Mouse (Mus musculus): ENCODE measurements at regions not wholly inside any gene's neighbourhood (a gene's known extent, or its start where the extent isn't known, plus 50 kb on each side); places are given as distances from the start of the nearest gene placed in this dataset.

DNA sequence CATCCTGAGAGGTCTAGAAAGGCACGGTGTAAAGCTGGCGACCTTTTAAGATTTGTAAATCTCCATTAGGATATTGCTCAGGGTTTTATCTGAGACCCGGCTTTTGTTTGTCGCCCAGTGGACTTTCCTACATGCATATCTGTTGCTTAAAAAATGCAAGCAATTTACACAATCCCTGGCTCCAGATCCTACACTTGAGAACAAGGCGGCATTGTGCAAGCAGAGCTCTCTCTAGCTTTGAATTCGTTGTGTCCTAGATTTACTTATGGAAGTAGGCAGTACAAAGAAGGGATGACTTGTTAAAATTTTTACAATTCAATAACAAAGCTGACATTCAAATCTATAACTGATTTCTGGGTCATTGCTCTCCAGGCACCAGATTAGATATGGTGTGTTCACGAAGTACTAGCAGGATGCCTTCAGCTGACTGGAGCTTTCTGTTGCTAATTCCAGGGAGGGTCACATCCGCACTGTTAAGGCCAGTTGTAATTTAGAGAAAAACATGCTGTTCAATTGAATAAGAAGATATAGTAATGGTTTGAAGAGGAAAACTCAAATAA lies 62.2 kb upstream of the Teddm2 start:
- no peak for DNase-seq

DNA sequence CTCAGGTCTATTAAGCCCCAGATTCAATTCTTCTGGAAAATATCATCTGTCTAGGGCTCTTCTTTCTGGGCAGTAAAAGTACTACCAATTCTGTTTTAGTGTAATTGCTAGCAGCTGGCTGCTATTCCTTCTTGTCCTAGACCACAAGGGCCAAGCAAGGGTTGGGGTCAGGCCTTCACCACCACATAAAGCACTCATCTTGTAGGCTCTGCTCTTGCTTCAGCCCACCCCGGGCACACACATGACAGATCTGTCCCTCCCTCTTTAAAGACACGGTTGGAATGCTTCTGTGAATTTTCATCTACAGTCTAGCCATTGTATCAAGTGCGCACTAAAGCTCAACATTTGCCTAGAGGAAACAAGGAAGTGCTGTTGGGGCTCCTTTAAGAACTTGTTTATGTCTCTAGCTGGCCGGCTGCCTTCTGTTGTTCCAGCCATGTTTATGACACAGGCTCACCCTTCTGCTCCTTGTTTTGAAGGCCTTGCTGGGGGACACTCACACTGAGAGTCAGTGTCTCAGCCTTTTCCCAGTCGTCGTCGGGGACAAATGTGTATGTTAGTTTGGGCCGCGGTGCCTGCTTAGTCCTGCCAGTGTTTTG lies 63.8 kb upstream of the Teddm2 start:
- DNase-seq: no peak

DNA sequence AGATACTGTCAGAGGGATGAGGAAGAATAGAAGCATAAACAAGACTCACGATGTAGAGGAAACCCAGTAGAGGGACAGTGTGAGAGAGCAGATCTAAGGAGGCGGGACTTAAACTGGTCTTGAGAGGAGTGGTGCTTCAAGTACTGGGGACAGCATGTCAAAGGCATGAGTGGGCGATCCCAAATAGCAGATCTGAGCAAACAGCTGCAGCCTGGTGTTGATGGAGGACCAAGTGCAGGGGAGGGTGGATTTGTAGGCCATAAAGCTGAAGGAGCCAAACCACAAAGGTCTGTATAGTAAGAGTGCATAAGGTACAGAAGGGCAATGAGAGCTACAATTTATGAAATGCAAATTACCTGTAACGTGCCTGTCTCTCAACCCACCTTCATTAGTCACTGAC lies 69.4 kb upstream of the Teddm2 start:
- no peak for DNase-seq

DNA sequence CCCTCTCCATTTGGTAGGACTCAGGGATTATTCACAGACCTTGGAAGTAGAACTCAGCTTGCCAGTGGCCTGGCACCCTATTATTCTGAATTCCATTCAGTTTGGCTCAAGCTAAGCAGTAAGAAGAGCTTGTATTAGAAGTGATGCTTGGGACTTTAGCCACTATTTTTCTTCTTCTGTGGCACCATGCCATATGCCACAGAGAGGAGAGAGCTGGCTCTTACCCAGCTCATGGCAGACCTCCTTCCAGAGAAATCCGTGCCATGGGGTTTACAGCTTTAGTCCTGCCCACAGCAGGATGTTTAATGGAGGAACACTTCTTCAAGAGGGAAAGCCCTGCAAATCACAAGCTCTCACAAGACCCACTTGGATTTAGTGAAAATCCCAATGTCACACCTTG lies 74.3 kb upstream of the Teddm2 start:
- no peak for DNase-seq

DNA sequence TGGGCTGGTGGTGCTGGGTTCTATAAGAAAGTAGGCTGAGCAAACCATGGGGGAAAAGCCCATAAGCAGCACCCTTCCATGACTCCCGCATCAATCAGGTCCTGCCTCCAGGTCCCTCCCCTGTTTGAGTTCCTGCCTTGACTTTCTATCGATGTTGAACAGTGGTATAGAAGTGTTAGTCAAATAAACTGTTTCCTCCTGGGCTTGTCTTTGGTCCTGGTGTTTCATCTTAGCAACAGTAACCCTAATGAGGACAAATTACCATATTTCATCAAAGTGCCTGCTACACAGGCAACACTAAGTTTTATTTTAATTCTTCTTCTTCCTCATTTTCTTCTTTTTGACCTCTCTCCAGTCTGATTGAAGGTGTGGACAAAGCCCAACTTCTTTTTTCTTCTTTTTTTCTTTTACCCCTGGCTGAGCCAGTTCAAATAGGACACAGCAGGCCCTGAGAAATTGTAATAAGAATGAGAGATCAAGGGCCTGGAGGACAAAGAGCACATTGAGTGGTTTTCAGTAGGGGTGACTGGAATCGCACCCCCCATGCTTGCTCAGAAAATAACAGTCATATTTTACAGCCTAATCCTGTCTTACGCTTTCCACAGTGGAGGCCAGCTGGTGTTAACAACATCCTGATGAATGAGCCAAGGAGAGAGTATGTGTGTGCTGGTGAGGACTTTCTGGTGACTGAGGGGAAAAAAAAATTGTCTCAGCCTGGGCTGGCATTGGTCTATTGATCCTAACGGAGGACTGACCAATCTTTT lies 78.1 kb upstream of the Teddm2 start:
- no peak for DNase-seq

DNA sequence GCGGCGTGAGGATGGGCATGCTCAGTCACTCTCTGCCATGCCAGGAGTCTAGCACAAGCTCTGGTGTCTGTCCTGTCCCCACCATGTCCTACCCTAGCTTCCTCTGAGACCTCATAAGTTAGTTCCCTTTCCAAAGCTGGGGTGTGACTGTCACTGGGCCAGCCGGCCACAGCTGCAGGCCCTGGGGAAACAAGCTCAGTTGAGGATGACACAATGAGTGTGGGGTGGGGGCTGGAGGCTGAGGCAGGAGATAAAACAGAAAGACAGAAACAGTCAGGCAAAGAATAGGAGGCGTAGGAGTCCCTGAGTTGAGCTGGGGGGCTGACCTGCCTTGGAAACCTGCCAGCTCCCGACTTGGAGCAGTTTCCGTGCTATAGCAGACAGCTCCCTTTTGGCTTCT lies 80.9 kb upstream of the Teddm2 start:
- DNase-seq: no peak

DNA sequence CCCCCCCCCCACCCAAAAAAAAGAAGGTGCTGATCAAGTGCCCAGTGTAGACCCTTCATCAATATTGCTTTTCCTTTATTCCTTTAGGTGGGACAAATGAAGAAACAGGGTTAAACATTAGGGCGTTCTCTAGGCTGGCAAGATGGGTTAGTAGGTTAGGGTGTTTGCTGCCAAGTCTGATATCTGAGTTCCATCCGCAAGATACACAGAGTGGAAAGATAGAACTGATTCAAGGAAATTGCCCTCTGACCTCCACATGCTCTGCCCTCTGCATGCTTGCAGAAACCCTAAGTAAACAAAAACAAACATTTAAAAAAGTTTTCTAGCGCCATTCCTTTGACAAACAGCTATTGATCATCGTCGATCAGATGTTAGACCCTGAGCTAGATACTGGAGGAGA lies 85.6 kb upstream of the Teddm2 start:
- DNase-seq: no peak

DNA sequence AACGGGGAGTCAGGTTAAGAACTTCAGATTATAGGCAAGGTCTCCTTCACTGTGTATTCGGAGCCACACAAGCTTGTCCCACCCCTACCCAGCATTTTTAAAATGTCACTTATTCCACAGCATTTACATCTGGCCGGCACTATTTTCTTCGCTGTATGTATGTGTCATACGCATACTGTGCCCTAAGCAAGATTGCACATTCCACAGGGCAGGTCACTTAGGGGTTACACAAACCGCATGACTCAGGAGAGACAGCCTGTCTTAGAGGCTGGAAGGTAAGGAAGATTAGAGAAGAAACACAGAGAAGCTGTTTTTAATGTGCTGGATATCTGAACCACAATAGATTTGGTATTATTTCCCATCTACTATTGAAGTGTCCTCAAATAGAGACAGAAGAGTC lies 86.6 kb upstream of the Teddm2 start:
- DNase-seq: no peak

DNA sequence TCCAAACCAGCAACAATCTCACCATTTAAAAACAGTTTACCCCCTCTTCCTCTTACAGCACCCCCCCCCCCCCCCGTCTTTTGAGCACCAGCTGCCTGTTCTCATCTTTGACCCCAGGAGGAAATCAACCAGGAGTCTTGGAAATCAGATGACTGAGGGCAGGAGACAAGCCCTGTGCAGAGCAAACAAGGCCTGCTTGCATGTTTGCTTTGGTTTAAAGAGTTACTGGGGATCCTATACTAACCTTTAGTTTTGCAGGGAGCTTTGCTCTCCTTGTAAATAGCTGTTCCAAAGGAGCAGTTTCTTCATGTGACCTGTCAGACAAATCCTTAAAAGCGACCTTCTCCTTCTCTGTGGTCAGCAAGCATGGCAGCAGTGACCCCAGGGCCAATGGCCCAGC lies 88.3 kb upstream of the Teddm2 start:
- no peak for DNase-seq

DNA sequence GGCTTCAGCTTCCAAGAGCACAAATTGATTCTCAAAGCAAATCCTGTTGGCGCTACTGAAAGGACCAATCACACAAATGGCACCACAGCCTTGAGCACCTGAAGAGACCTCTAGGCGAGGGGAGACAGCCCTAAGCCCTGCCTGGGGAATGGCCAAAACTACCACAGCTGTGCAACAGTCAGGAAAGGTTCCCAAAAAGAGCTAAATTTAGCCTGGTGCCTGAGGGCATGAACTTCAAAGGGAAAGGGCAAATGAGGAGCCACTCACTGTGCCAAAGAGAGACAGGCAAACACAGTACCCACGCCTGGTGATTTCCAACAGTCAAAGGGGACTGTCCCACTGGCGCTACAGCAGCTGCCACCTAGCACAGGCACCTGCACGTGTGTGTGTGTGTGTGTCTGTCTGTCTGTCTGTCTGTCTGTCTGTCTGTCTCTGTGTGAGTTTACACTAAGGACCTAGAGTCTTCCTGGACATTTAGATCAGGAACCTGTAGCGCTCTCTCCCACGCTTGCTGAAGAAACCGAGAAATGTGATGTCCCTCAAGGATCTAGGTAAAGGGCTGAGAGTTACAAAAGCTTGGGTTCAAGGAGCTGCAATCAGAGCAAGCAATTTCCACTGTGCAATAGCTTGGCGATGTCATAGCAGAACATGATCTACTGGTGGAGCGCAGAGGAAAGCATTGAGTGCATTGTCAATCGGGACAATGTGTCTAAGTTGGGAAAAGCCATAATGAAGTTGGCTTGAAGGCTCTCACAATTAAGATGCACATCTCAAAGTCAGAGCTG lies 90.8 kb upstream of the Teddm2 start:
- no peak for DNase-seq

DNA sequence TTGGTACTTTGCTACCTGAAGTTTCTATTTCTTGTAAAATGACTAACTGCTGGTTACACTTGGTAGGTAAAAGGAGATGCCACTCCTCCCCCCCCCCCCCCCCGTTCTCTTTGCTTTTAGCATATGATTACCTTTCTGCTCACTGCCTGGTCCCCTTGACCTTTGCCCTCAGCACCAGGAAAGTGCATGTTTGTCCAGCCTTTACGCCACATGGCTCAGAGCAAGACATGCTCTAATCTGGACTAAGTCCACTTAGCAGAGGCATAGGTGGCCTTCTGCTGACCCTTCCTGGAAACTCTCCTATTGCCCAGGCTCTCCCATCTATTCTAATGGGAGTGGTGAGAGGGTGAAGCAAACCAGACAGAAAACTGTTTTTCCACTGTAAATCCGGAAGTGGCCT lies 92.4 kb upstream of the Teddm2 start:
- DNase-seq: no peak

DNA sequence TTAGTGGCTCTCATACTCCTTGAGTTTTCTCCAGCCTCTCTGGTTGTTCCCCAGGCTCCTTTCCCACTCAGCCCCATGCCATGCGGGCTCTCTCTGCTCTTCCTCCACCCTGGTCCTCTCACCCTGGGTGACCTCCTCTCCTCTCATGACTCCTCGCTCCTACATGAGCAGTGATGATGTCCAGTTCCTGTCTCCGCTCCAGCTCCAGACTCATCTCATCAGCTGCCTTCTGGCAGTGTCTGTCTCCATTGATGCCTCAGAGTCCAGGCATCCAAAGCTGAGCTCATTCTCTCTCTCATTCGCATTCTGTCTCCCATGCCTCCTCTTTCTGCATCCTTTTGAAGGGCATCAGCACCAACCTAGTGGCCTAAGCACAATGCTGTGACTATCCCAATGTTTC lies 94.8 kb upstream of the Teddm2 start:
- DNase-seq: no peak

DNA sequence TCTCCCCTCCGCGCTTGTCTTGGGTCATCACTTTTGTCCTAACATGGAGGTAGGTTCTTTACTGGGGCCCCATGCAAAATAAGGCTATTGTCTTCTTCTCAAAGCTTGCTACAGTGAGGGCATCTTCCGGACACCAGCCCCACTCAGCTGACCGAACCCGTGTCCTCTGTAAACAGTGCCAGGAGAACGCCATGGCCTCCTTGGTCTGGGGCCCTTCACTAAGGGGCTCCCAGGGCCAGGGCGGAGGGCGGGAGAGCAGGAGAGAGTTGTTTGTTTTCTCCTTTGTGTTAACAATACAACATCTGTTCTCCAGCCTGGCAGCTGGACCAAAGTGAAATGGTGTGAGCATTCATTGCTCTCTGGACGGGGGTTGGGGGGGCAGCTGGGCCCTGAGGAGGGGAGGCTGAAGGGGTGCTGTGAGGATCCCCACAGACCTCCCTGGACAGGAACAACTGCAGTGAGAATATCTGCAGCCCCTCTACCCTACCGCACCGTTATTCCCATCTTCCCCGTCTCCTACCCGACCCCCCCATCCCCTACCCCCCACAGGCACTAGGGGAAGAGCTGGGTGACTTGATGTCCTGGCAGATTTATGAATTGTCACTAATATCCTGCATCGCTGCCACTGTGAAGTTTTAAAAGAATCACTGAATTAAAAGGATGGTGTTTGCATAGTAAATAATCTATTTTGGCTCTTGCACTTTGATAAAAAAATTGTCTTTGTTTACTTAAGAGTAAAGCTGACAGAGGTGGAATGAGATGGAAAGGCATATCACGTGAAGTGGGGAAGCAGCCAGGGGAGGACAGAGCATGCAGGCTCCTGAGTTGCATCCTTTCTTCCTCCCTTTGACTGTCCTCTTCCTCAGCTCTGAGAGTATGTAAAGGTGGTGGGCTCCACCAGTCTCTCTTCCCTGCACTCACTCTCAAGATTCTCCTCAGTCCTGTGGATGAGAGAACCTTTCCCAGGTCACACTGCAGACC lies 97.5 kb upstream of the Teddm2 start:
- DNase-seq: no peak

DNA sequence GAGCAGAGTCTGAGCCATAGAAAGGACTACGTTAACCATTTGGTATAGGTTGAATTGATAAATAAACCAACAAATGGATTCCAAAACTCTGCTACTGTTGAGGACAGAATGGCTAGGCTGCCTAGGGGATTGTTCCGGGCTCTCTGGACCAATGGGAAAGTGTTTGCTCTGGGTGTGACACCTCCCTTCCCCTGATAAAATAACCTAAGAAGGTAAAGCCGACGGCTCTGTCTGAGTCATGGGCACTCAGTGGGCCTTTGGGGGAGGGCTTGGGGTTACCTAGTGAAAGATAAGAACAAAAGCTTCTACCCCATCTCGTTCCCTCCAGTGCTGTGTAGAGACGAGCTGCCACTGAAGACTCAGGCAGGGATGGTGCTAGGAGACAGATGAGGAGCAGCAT lies 99.7 kb upstream of the Teddm2 start:
- no peak for DNase-seq

DNA sequence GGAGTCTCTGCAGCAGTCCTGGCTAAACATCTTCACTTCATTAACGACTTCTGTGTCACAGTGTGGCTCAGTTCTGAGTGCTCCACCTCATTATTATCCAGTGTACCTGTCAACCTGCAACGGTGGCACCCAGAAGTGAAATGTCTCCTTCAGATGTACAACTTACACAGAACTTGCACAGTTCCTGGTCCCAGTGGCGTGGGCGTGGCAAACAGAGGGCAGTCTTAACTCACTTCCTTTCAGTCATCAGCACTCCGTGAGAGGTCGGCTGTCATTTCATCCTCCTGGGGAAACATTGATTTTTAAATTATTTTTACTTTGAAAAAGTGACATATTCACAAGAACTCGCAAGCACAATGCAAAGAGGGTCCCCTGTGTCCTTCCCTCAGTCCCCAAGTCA lies 103.6 kb upstream of the Teddm2 start:
- DNase-seq: no peak

DNA sequence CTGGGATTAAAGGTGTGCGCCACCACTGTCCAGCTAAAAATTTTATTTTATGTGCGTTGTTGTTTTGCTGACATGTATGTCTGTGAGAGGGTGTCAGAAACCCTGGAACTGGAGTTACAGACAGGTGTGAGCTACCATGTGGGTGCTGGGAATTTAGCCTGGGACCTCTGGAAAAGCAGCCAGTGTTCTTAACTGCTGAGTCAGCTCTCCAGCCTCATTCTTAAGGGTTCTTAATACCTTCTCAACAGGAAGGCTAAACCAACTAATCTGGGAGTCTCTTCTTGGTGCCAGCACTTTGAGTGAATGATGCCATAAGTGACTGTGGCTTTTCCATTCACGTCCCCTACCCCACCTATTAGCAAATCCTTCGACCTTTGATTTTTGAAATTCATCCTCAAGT lies 104.6 kb upstream of the Teddm2 start:
- no peak for DNase-seq

DNA sequence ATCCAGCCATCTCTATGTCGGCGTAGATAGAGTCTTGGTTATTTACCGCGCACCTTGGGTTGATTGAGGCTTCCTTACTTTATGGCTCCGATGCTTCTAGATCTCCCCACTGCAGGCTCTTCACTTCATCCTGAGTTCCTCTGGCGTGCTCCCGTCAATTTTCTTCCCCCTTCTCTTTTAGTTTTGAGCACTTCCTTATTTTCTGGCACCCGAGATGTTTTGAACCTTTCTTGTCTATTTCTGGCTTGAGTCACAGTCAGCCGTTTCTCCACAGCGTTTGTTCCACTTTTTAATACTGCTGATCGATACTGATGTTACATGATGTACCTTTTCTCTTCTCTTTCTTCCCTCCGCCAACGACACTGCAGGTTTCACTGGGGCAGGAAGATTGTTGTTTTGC lies 106.0 kb upstream of the Teddm2 start:
- DNase-seq: no peak

DNA sequence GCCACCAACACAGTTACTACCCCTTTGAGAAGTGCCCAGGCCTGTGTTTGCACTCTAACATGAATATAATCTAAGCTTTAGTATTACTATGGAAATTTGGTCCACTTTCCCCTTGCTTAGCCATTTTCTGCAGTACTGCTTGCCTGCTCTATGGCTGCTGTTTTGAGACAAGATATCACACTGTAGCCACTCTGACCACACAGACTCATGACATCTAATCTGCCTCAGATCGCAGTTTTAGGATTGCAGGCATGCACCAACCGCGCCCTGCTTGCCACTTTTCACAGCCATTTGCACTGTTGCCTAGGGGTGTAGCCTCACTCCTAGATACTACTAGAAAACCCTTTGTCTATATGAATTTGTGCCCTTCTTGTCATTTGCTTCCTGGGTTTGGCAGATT lies 107.4 kb upstream of the Teddm2 start:
- no peak for DNase-seq

DNA sequence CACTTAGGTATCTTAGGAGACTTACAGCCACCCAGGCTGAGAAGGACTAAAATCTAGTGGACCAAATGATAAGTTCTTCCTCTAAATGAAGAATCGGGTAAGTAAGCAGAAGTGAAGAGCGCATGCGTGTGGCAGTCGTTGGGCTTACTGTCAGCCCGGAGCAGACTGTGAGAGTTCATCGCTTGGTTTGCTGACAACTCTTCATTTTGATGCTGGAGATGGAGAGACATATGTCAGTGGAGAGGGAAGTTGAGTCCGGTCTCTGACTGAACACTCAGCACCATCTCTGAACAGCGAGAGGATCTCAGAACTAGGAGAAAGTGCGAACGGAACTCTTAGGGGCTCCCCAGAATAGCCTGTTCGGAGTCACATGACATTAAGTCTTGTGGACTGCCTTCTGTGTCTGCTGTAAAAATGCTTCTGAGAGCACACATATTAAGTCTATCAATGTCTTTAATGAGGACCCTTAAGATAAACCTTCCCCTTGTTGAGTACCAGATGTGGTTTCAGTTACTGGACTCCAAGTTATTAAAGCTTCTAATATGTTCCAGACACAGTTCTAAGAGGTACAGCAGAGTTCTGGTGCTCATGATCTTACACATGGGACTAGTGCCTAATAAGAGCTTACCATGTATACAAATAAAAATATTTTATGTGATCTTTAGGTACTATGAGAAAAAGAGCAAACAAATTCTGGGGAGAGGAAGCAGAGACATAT lies 108.7 kb upstream of the Teddm2 start:
- DNase-seq: no peak

DNA sequence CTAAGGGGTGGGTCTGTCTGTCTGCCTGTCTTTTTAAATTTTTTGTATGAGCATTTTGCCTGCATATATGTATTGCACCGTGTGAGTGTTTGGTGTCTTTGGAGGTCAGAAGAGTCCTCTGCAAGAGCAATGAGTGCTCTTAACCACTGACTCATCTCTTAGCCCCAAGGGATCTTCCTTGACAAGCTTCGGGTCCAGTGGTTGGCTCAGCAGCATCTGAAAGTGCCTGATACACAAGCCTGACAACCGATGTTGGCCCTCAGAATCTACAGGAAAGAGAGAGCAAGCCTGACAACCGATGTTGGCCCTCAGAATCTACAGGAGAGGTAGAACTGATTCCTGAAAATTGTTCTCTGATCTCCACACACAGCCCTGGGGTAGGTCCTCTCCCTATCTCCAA lies 110.7 kb upstream of the Teddm2 start:
- no peak for DNase-seq

DNA sequence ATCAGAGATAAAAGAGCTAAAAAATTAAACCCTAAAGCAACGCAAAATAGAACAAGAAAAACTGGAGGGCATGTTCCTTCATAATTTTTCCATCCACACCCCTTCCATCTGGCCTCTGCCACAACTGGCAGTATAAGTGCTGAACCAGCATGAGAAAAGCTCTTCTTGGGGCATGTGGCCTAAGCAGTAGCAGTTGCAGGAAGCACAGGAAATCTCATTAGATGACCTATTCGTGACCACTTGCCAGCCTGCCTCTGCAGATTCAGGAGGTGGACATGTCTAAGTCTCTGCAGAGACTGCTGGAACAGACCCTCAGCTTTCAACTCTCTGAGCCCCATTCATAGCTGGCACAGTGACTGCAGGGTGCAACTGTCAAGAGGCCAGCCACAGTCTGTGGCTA lies 116.5 kb upstream of the Teddm2 start:
- DNase-seq: no peak

DNA sequence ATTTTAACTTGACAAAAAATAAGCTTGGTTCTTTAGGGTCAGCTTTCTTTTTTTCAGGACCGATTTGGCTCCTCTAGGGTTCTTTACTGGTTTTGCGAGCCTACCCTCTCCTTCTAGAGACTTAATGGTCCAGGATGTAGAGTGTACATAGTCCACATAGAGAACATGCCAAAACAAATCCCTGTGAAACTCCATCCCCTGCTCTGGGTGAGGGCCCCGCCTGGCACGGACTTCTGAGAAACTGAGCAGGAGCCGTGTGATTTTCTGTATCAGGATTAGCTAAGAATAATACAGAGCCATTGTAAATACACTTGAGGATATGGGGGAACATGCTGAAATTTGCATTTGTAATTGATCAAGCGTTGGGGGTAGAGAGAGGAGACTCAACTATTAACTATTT lies 118.2 kb upstream of the Teddm2 start:
- DNase-seq: no peak
